Mouse (Mus musculus): ENCODE data around the gene Lipo3.
"Not testable (repeated sequence)": the region's sequence is repeated elsewhere in the genome, so short reads cannot be mapped to it uniquely, and the experiment has no call there.

- TF ChIP-seq POLR2A (IDR thresholded peaks at IDR 0.05; ENCODE audit: extremely low read depth, insufficient read depth, low read length); CTCF (IDR thresholded peaks at IDR 0.05; ENCODE audit: low read depth, low read length): not testable (repeated sequence)
These were observed 193.2 kb downstream of the Lipo3 start for GRCm38 (mm10) chr19:33568551-33568950.
